Mouse (Mus musculus) embryonic facial prominence, embryonic 12.5 days (tissue): ENCODE measurements around the gene 1700021F07Rik. TPM values are rescaled to one million over a fixed set of nuclear protein-coding genes. Genes with fewer than 3 reads are reported as not detected.

Experiments
- ATAC-seq: fragments of 200-750 bp; cut with Nextera tagmentation; 2 replicates; pipeline ENCODE4 v1.8.0; 2017; ENCODE audit not compliant: insufficient number of reproducible peaks, insufficient read depth, low FRiP score, low TSS enrichment
- H3K27ac ChIP-seq: fragments of 300-500 bp; sonication (generic); 2 replicates; pipeline ENCODE4 v1.5.1; 2016; ENCODE audit warnings: mild to moderate bottlenecking
- H3K27me3 ChIP-seq: fragments of 300-500 bp; sonication (generic); 2 replicates; pipeline ENCODE4 v1.6.1; 2016; ENCODE audit warnings: mild to moderate bottlenecking, moderate library complexity
- H3K36me3 ChIP-seq: fragments of 300-500 bp; sonication (generic); 2 replicates; pipeline ENCODE4 v1.6.1; 2016; ENCODE audit warnings: mild to moderate bottlenecking
- H3K4me1 ChIP-seq: fragments of 300-500 bp; sonication (generic); 2 replicates; pipeline ENCODE4 v1.6.1; 2016
- H3K4me2 ChIP-seq: fragments of 300-500 bp; sonication (generic); replicated peaks from 2 replicates; pipeline ENCODE4 v1.6.1; 2016; ENCODE audit warnings: mild to moderate bottlenecking, moderate library complexity
- H3K4me3 ChIP-seq: fragments of 300-500 bp; sonication (generic); 2 replicates; pipeline ENCODE4 v1.5.1; 2016; ENCODE audit warnings: mild to moderate bottlenecking
- H3K9ac ChIP-seq: fragments of 300-500 bp; sonication (generic); 2 replicates; pipeline ENCODE4 v1.6.1; 2016; ENCODE audit warnings: mild to moderate bottlenecking, moderate library complexity
- H3K9me3 ChIP-seq: fragments of 300-500 bp; sonication (generic); 2 replicates; pipeline ENCODE4 v1.6.1; 2016; ENCODE audit warnings: mild to moderate bottlenecking, moderate library complexity
- WGBS: fragments of 180-500 bp; shearing (Covaris S2); methylation state at CpG from one replicate; pipeline ENCODE4 v1.1.7; 2016; 5-methylcytosine and 5-hydroxymethylcytosine counted together
- polyA plus RNA-seq: library from polyadenylated mRNA; unstranded; fragments of >200 nt; fragmentation: Nextera tagmentation; extraction: Ambion mirVana; gene quantifications from 2 replicates; pipeline ENCODE4 v1.2.1, GENCODE M21; 2016

Gene 1700021F07Rik
- polyA plus RNA-seq, 1 experiment from 2014 or later: not detected

DNA sequence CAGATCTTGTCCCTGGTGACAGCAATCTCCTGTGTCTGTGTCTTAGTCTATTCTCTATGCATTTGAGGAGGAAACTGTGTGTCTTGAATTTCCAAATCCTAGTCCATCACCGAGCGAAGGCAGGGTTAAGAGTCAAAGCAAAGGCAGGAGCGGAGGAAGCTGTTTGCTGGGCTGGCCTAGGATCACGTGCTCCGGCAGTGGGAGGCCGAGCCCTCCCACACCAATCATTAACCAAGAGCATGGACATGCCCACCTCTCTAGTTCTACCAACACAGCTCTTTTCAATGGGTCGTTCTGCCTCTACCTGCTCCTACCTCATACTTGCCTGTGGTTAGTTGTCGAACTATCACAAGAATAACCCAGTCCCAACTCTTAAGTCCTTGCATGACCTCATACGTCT, 13.5 kb downstream of the 1700021F07Rik start:
- H3K9ac ChIP-seq: no peak overlapping the region
- H3K4me2 ChIP-seq: no peak overlapping the region
- no peaks in the 10 kb centered on the region for H3K36me3 ChIP-seq
- ATAC-seq: no peak
- 88% methylated on average over 9 of the region's 9 CpGs for WGBS
- peaks cover 32% of the 10 kb centered on the region for H3K4me1 ChIP-seq
- H3K27me3 ChIP-seq: no peaks in the 10 kb centered on the region
- no peak overlapping the region for H3K27ac ChIP-seq
- no peaks in the 10 kb centered on the region for H3K9me3 ChIP-seq
- H3K4me3 ChIP-seq: no peak overlapping the region

DNA sequence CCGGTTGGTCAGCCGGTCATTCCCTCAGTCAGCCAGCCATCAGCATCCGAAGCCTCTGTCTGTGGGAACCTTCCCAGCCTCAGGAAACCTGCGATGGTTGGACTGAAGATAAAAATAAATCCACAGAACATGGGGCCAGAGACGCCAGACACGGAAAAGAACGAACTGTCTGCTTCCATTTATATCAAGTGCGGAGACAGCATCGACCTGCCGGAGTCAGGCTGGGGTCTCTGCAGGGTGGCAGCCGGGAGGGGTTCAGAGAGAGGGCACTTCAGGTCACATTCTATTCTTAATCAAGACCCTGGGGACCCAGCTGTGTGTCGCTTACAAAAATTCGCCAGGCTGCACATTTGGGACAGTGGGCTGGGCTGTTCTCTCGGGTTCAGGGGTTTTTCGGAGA, 17.4 kb downstream of the 1700021F07Rik start:
- no peak overlapping the region for H3K9ac ChIP-seq
- 0 out of 2 replicates have a peak, but pooled peaks cover 3% of the 10 kb centered on the region for H3K27me3 ChIP-seq
- peaks cover 10% of the 10 kb centered on the region; the same call in 1 of the 2 replicates for H3K4me1 ChIP-seq
- H3K4me3 ChIP-seq: no peak overlapping the region
- no peaks in the 10 kb centered on the region for H3K36me3 ChIP-seq
- no peaks in the 10 kb centered on the region for H3K9me3 ChIP-seq
- H3K27ac ChIP-seq: peak overlapping the region; percentile 14; the same call in 1 of the 2 replicates
- ATAC-seq: 0 out of 2 replicates have a peak, but pooled peaks have one; percentile 8
- H3K4me2 ChIP-seq: no peak overlapping the region
- 27% methylated on average over 15 of the region's 15 CpGs for WGBS

DNA sequence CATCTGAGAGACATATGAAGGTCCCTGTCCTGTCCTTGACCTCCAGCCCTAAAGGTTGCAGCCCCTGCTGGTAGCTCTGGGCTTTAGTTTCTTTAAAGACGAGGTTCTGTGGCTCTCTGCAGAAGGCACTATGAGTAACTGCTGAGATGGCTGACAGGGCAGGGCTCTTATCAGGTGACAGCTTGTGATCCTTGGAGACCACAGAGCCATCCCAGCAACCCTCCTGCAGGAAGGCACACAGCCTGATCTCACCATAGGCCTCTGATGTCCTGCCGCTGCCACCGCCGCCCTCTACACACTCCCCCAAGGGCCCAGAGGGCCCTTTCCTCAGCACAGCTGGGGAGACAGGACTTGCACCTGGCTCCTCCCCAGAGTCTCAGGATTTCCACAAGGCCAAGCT, 19.4 kb downstream of the 1700021F07Rik start:
- H3K9ac ChIP-seq: no peak overlapping the region
- no peaks in the 10 kb centered on the region for H3K36me3 ChIP-seq
- no peak overlapping the region for H3K27ac ChIP-seq
- H3K4me1 ChIP-seq: peaks cover 12% of the 10 kb centered on the region; the same call in 1 of the 2 replicates
- H3K9me3 ChIP-seq: no peaks in the 10 kb centered on the region
- 0 out of 2 replicates have a peak, but pooled peaks cover 3% of the 10 kb centered on the region for H3K27me3 ChIP-seq
- no peak overlapping the region for H3K4me3 ChIP-seq
- ATAC-seq: no peak
- WGBS: 73% methylated on average over 4 of the region's 4 CpGs
- no peak overlapping the region for H3K4me2 ChIP-seq

DNA sequence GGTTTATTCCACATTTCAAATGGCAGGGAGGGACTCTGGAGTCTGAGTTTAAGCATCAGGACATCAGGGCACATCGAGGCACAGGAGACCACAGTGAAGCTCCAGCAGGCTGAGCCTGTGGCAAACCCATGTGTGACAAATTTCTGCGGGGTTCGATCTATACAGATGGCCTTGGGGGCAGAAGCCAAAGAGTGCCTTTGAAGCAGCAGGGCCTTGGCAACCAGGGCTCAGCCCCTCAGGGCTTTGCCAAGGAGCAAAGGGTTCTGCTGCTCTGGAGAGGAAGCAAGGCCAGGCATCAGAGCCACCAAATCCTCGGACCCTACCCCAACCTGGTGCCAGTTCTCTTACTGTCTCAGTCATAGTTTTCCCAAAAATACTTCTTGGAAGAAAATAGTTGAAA, 20.3 kb downstream of the 1700021F07Rik start:
- H3K4me1 ChIP-seq: peaks cover 12% of the 10 kb centered on the region; the same call in 1 of the 2 replicates
- 83% methylated on average over 4 of the region's 4 CpGs for WGBS
- H3K27ac ChIP-seq: no peak overlapping the region
- H3K4me2 ChIP-seq: no peak overlapping the region
- H3K9me3 ChIP-seq: no peaks in the 10 kb centered on the region
- ATAC-seq: no peak
- H3K36me3 ChIP-seq: no peaks in the 10 kb centered on the region
- no peak overlapping the region for H3K9ac ChIP-seq
- 0 out of 2 replicates have a peak, but pooled peaks cover 7% of the 10 kb centered on the region for H3K27me3 ChIP-seq
- H3K4me3 ChIP-seq: no peak overlapping the region

DNA sequence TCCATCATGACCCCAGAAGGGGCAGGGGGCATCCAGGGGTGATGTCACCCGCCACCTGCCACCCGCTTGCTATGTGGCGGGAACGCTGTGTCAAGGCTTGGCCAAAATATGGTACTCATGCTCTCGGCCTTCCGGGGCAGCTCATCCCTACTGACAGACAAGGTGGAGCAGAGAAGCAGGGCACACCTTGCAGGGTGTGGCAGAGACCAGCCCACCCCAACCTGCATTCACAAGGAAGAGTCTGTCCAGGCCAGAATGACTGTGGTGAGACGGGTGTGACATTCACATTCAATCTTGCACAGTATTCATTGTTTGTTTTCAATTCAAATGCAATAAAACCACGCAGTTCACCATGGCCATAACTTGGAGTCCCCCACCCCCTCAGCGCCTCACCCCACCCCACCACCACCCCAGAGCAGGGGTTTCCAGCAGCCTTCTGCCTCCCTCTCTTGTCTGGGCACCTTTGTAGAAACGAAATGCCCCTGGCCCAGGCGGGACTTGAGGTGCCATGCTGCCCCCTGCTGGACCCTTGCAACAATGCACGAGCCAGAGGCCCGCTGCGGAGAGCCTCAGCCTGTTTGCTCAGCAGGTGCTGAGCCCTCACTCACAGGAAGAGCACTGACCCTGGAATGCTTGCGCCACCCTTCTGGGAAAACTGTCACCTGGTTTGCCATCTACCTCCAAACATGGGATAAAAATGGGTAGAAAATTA, 23.8 kb downstream of the 1700021F07Rik start:
- no peak overlapping the region for H3K4me3 ChIP-seq
- no peak overlapping the region for H3K9ac ChIP-seq
- H3K4me2 ChIP-seq: no peak overlapping the region
- H3K27ac ChIP-seq: no peak overlapping the region
- H3K4me1 ChIP-seq: 0 out of 2 replicates have a peak, but pooled peaks cover 2% of the 10 kb centered on the region
- H3K36me3 ChIP-seq: no peaks in the 10 kb centered on the region
- H3K9me3 ChIP-seq: no peaks in the 10 kb centered on the region
- WGBS: 43% methylated on average over 15 of the region's 15 CpGs
- no peak for ATAC-seq
- H3K27me3 ChIP-seq: 0 out of 2 replicates have a peak, but pooled peaks cover 7% of the 10 kb centered on the region

DNA sequence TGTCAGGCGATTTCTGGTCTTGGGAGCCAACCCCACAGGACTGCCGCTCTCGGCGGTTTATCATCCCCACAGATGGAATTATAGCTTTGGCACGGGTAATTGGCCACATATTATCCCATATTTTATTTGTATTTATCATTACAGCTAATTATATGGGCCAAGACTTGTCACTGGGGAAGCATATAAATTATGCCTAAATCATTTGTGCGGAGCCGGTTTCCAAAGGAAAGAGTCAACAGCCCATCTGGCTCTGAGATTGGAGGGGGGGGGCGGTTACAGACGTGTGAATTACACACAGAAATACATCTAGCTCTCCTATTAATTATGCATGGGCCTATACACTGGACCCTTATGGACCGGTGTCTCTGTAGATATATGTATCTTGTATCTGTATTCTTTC, 26.9 kb downstream of the 1700021F07Rik start:
- no peak overlapping the region for H3K9ac ChIP-seq
- H3K27ac ChIP-seq: no peak overlapping the region
- no peak overlapping the region for H3K4me3 ChIP-seq
- no peaks in the 10 kb centered on the region for H3K9me3 ChIP-seq
- 0 out of 2 replicates have a peak, but pooled peaks cover 2% of the 10 kb centered on the region for H3K4me1 ChIP-seq
- 0 out of 2 replicates have a peak, but pooled peaks cover 5% of the 10 kb centered on the region for H3K27me3 ChIP-seq
- no peak for ATAC-seq
- H3K36me3 ChIP-seq: no peaks in the 10 kb centered on the region
- 85% methylated on average over 10 of the region's 10 CpGs for WGBS
- H3K4me2 ChIP-seq: no peak overlapping the region

DNA sequence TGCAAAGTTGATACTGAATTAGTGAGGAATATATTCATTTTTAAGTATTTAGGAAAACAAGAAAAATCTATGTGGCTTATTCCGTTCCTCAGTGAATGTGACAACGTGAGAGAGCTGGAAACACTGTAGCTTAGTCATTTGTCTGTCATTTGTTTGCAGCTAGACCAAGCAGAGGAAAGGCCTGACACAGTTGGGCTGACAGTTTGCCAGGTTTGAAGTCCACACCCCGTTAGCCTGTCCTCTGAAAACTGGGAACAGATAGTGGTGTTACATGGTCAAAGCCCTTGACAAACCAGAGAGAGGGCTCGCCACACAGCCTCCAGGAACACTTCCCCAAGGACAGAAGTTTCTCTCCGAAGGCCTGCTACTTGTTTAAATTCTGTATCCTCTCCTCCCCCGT, 28.3 kb downstream of the 1700021F07Rik start:
- 72% methylated on average over 6 of the region's 6 CpGs for WGBS
- no peaks in the 10 kb centered on the region for H3K9me3 ChIP-seq

DNA sequence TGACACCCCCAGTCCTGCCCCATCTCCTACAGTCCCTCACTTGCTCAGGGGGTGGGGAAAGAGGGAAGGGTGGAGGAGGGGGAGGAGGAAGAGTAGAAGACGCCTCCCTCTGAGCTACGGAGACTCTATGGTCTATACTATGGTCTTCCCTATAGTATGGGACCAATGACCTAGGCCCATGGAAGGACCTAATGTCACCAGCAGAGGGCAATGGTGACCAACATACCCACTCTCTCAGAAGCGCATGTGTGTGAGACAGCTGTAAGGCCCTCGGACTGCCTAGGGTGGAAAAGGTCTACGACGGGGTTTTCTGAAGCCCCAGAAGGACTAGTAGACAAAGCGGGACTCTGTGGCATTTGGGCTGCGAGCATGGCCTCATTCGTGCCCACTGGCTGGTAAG, 31.5 kb downstream of the 1700021F07Rik start:
- Histone ChIP-seq H3K4me3 (no peak overlapping the region), H3K4me2 (no peak overlapping the region), H3K36me3 (no peaks in the 10 kb centered on the region), H3K4me1 (no peaks in the 10 kb centered on the region), H3K9me3 (no peaks in the 10 kb centered on the region), H3K27me3 (peaks cover 12% of the 10 kb centered on the region; the same call in 1 of the 2 replicates), H3K9ac (no peak overlapping the region), H3K27ac (no peak overlapping the region)
- 34% methylated on average over 9 of the region's 9 CpGs for WGBS
- ATAC-seq: peak; percentile 24; the same call in 1 of the 2 replicates

More for the DNA sequence above, 28.3 kb downstream of the 1700021F07Rik start:
- Histone ChIP-seq H3K4me3 (no peak overlapping the region), H3K4me1 (0 out of 2 replicates have a peak, but pooled peaks cover 2% of the 10 kb centered on the region), H3K9ac (no peak overlapping the region), H3K4me2 (no peak overlapping the region), H3K27ac (no peak overlapping the region), H3K36me3 (no peaks in the 10 kb centered on the region), H3K27me3 (peaks cover 17% of the 10 kb centered on the region; the same call in 1 of the 2 replicates)
- no peak for ATAC-seq

DNA sequence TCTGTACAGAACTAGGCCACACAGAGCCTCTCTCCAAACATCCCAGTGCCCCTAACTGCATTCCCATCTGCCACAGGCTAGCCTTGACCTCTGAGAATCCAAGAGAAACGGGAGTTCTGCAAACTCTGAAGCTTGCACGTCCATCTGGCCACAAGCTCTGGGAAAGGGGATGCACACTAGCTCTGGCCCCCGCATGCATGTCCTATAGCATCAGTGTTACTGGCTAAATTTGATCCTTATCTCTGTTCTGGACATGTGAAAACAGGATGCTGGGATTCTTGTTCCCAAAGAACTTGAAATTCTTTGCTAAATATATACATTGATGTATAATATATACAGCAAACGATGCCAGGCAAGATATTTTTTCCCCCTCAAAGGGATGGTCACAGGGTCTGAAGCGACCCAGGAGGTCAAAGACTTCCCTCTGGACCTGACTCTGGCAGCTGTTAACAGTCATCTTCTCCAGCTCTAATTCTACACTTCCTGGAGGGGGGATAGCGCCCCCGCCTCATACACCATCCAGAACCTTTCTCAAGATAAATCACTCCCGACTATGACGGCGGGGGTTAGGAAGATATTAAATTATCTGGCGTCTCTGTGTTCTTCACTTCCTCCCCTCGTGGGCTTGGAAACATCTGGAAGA, 36.5 kb downstream of the 1700021F07Rik start:
- Histone ChIP-seq H3K4me3 (no peak overlapping the region), H3K36me3 (no peaks in the 10 kb centered on the region), H3K27ac (no peak overlapping the region), H3K27me3 (peaks cover 12% of the 10 kb centered on the region; the same call in 1 of the 2 replicates), H3K9ac (no peak overlapping the region), H3K4me2 (no peak overlapping the region), H3K9me3 (no peaks in the 10 kb centered on the region), H3K4me1 (no peaks in the 10 kb centered on the region)
- 41% methylated on average over 12 of the region's 12 CpGs for WGBS
- ATAC-seq: no peak

DNA sequence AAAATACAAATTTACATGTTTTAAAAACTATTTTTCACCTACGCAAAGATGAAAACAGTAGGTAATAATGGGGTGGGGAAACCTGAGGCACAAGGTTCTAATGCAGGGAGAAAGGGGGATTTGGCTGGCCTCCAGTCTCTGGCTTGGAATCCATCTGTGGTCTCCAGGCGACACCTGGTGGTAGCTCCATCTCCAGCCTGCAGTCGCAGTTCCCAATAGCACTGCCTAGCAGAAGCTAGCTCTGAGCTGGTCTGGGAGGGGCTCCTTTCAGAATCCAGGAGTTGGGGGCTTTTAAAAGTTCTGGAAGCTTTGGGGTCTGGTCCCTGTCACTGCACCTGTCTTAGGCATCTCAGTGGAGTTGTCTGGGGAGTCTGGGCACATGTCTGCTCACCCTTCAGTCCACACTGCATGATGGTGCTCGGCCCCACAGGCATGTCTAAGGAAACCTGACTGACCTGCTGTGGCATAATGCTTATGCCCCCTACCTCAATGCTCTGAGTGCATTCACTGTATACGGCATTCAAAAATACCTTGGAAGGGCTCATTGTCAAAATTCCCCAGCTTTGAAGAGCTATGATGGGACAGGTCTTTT, 39.6 kb downstream of the 1700021F07Rik start:
- ATAC-seq: no peak
- Histone ChIP-seq H3K4me2 (no peak overlapping the region), H3K9ac (no peak overlapping the region), H3K27me3 (no peaks in the 10 kb centered on the region), H3K4me1 (no peaks in the 10 kb centered on the region), H3K4me3 (no peak overlapping the region), H3K36me3 (no peaks in the 10 kb centered on the region), H3K9me3 (no peaks in the 10 kb centered on the region), H3K27ac (no peak overlapping the region)
- WGBS: 47% methylated on average over 5 of the region's 5 CpGs

DNA sequence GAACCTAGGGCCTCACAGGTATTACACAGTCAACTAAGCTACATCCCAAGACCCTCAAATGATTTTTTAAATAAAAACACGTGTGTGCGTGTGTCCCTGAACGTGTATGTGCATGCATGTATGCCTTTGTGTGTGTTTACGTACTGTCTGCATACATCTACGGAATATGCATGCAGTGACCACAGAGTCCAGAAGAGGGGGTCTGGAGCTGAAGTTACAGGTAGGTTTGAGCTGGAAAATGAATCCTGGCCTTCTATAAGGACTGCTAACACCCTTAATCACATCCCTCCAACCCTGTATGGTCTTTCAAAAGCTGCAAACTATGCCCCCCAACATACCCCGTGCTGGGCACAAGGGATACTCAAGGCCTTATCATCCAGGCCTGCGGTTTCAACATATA, 41.0 kb downstream of the 1700021F07Rik start:
- H3K4me1 ChIP-seq: no peaks in the 10 kb centered on the region
- no peaks in the 10 kb centered on the region for H3K27me3 ChIP-seq
- no peak for ATAC-seq
- no peak overlapping the region for H3K27ac ChIP-seq
- no peaks in the 10 kb centered on the region for H3K36me3 ChIP-seq
- 61% methylated on average over 7 of the region's 7 CpGs for WGBS
- no peak overlapping the region for H3K9ac ChIP-seq
- no peak overlapping the region for H3K4me3 ChIP-seq
- no peaks in the 10 kb centered on the region for H3K9me3 ChIP-seq
- H3K4me2 ChIP-seq: no peak overlapping the region
